Mouse (Mus musculus) kidney, postnatal 0 days (tissue): ENCODE results near the gene Adarb1. TPM values are rescaled to one million over a fixed set of nuclear protein-coding genes. Genes with fewer than 3 reads are reported as not detected.

ENCODE experiments used
- ATAC-seq: fragments of 200-750 bp; cut with Nextera tagmentation; replicated peaks from 2 replicates; pipeline ENCODE4 v1.8.0; 2017; ENCODE audit warnings: low read depth, moderate number of reproducible peaks, moderate TSS enrichment, moderate library complexity; ENCODE audit not compliant: low FRiP score
- DNase-seq: peaks from one replicate; pipeline ENCODE4 v3.0.0-alpha.2; 2016; ENCODE audit warnings: low spot score
- H3K27ac ChIP-seq: fragments of 300-500 bp; sonication (generic); 2 replicates; pipeline ENCODE4 v1.5.1; 2014; ENCODE audit warnings: mild to moderate bottlenecking
- H3K27me3 ChIP-seq: fragments of 300-500 bp; sonication (generic); 2 replicates; pipeline ENCODE4 v1.6.1; 2014; ENCODE audit warnings: low read length, mixed read lengths; ENCODE audit not compliant: insufficient read depth
- H3K36me3 ChIP-seq: fragments of 300-500 bp; sonication (generic); 2 replicates; pipeline ENCODE4 v1.6.1; 2014; ENCODE audit warnings: low read length, mixed read lengths; ENCODE audit not compliant: insufficient read depth
- H3K4me1 ChIP-seq: fragments of 300-500 bp; sonication (generic); replicated peaks from 2 replicates; pipeline ENCODE4 v1.6.1; 2014; ENCODE audit warnings: antibody characterized with exemption, low read length, mixed read lengths; ENCODE audit not compliant: insufficient read depth
- H3K4me2 ChIP-seq: fragments of 300-500 bp; sonication (generic); 2 replicates; pipeline ENCODE4 v1.6.1; 2014; ENCODE audit warnings: mild to moderate bottlenecking, low read length, moderate library complexity, mixed read lengths
- H3K4me3 ChIP-seq: fragments of 300-500 bp; sonication (generic); replicated peaks from 2 replicates; pipeline ENCODE4 v1.5.1; 2014; ENCODE audit warnings: low read depth, low read length
- H3K9ac ChIP-seq: fragments of 300-500 bp; sonication (generic); 2 replicates; pipeline ENCODE4 v1.6.1; 2014; ENCODE audit warnings: low read depth, low read length
- H3K9me3 ChIP-seq: fragments of 300-500 bp; sonication (generic); replicated peaks from 2 replicates; pipeline ENCODE4 v1.6.1; 2016; ENCODE audit warnings: low read length, inconsistent platforms, mixed read lengths
- CTCF ChIP-seq: IDR thresholded peaks from 2 replicates; pipeline ENCODE4 v1.5.1; 2016; ENCODE audit warnings: antibody characterized with exemption, low read depth, mild to moderate bottlenecking, moderate library complexity
- WGBS: fragments of 180-500 bp; shearing (Covaris S2); extraction: QIAGEN DNeasy Blood & Tissue Kit; methylation state at CpG from one replicate; pipeline ENCODE4 v1.1.7; 2014; 5-methylcytosine and 5-hydroxymethylcytosine counted together
- polyA plus RNA-seq: library from polyadenylated mRNA; unstranded; fragments of >200 nt; fragmentation: Nextera tagmentation; extraction: Ambion mirVana; gene quantifications from 2 replicates; pipeline ENCODE4 v1.2.1, GENCODE M21; 2015

Gene Adarb1
- polyA plus RNA-seq, 1 experiment from 2014 or later, result 4.6 TPM

DNA sequence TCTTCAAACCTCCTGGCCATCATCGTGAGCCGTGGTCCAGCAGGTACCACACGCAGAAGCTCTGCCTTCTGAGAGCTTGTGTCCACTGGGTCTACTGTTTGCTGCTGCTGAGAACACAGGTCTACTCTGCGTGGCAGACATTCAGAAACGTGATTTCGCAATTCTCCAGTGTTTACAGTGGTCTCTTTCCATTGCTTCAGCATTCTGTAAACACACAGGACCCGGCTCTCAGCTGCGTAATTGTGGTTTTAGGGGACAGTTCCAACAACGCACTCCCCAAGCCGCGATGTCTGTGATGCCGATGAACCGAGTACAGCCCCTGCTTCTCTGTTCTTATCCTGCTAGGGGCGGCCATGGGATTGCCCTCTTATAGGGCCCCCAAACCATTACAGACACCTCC, 175.2 kb downstream of the Adarb1 start:
- no peak overlapping the region for H3K4me2 ChIP-seq
- H3K4me1 ChIP-seq, result peaks cover 5% of the 10 kb centered on the region; the same call in 1 of the 2 replicates
- DNase-seq (no peak), ATAC-seq (no peak)
- no peak for TF ChIP-seq CTCF
- no peaks in the 10 kb centered on the region for H3K27me3 ChIP-seq
- WGBS, result 76% methylated on average over 14 of the region's 14 CpGs
- no peaks in the 10 kb centered on the region for H3K36me3 ChIP-seq
- H3K9me3 ChIP-seq, result no peaks in the 10 kb centered on the region
- no peak overlapping the region for H3K27ac ChIP-seq
- no peak overlapping the region for H3K9ac ChIP-seq
- H3K4me3 ChIP-seq, result no peak overlapping the region

DNA sequence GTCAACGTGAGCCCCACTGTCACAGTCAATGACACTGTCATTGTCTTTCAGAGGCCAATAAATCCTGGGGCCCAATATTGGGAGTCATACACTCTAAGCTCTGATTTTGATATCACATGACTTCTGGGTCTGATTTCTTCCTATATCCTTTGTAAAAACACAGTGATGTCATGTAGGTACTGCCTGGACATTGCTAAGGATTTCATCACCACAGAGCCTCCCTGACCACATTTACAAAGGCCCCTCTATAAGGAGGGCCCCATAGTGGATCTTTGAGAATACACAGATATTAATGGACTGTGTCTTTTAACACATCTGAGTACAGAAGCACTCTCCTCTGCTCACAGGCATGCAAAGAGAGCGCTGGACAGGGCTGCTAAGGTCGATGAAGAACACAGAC, 175.7 kb downstream of the Adarb1 start:
- no peaks in the 10 kb centered on the region for H3K36me3 ChIP-seq
- H3K4me1 ChIP-seq, result peaks cover 3% of the 10 kb centered on the region; the same call in 1 of the 2 replicates
- no peaks in the 10 kb centered on the region for H3K9me3 ChIP-seq
- no peak for DNase-seq
- no peak overlapping the region for H3K9ac ChIP-seq
- no peak overlapping the region for H3K27ac ChIP-seq
- no peaks in the 10 kb centered on the region for H3K27me3 ChIP-seq
- no peak for ATAC-seq
- WGBS, result 66% methylated on average over 3 of the region's 3 CpGs
- no peak overlapping the region for H3K4me2 ChIP-seq
- no peak for TF ChIP-seq CTCF
- no peak overlapping the region for H3K4me3 ChIP-seq

DNA sequence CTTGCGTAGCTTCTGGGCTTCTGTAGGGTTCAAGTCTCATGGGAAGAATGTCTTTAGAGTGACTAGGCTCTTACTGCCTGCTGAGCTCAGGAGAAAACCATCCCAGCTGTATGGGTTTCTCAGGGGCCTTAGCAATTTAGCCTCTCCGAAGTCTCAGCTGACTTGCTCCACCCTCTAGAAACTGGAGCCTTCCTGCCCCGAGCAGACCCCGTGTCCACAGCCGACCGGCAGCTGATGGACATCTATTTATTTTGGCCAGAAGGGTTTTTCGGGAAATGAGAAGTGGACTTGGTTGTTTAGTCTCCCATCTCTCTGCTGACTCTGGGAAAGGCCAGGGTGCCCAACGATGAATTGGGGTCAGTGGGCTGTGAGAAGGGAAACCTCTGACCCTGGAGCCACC, 177.3 kb downstream of the Adarb1 start:
- Histone ChIP-seq H3K9ac (no peak overlapping the region), H3K36me3 (no peaks in the 10 kb centered on the region), H3K4me2 (no peak overlapping the region), H3K27me3 (no peaks in the 10 kb centered on the region), H3K4me3 (no peak overlapping the region), H3K4me1 (peaks cover 3% of the 10 kb centered on the region; the same call in 1 of the 2 replicates), H3K27ac (0 out of 2 replicates have a peak overlapping the region, but pooled peaks have one; percentile 3), H3K9me3 (no peaks in the 10 kb centered on the region)
- no peak for ATAC-seq
- peak; percentile 87 for DNase-seq
- no peak for TF ChIP-seq CTCF
- 26% methylated on average over 8 of the region's 8 CpGs for WGBS

Other genes with a start within 250 kb of the Adarb1 start
- gene Pofut2, start 159.1 kb downstream of the Adarb1 start, polyA plus RNA-seq, result 96.9 and 104 TPM in 2 replicates
- gene Fam207a, start 97.5 kb upstream of the Adarb1 start, polyA plus RNA-seq, result 32.7 and 34.1 TPM in 2 replicates
- gene Itgb2, start 112.0 kb upstream of the Adarb1 start, polyA plus RNA-seq, result 1.4 and 1.6 TPM in 2 replicates
- gene Pttg1ip, start 163.4 kb upstream of the Adarb1 start, polyA plus RNA-seq, result 210 and 216 TPM in 2 replicates
- 313 and 335 TPM in 2 replicates for gene Sumo3, start 187.8 kb upstream of the Adarb1 start, polyA plus RNA-seq
- 13.1 and 15.2 TPM in 2 replicates for gene Gm49325, start 187.9 kb upstream of the Adarb1 start, polyA plus RNA-seq
- 51.4 and 53.5 TPM in 2 replicates for gene Ube2g2, start 204.0 kb upstream of the Adarb1 start, polyA plus RNA-seq